Mouse (Mus musculus): ENCODE results near the gene Rnf2. TPM values are rescaled to one million over a fixed set of nuclear protein-coding genes. Genes with fewer than 3 reads are reported as not detected.

The Rnf2 gene
- total and polyA plus RNA-seq, 3 experiments = 27.5 to 78.2 (median 30.7) TPM

GRCm38 (mm10) chr1:151450851-151451250, 49.9 kb downstream of the Rnf2 start:
- no peaks in the 10 kb centered on the region for H3K9me3 ChIP-seq (replicated peaks; ENCODE audit: insufficient read depth, low read length)
- DNase-seq (ENCODE audit: low read depth, low spot score) = peak; percentile 28
- peaks cover 0 to 33% of the 10 kb centered on the region in 2 experiments; a peak in 2 of 4 replicates for H3K36me3 ChIP-seq (ENCODE audit: control insufficient read depth in 1 of 2, insufficient read depth in 2 of 2, low read length in 2 of 2)

DNA sequence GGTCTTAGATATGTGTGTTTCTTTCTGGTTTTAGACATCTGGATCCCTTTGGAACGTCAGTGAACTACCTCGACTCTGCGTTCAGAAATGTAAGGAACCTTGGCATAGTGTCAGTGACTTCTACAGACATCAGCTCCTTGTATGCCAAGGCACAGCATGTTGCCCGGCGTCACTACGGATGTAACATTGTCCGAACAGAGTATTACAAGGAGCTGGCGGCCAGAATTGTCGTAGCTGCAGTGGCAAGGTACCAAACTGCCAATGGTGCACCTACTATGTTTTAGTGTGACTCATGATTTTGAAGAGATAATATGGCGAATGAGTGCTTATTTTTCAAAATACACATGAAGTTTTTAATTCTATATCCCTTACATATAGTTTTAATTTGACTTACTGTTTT, 50.9 kb downstream of the Rnf2 start:
- Histone ChIP-seq H3K79me2 (ENCODE audit: control insufficient read depth, insufficient read depth, low read length, poor library complexity) (no peaks in the 10 kb centered on the region), H3K9me3 (replicated peaks; ENCODE audit: insufficient read depth, low read length) (no peaks in the 10 kb centered on the region), H3K27ac (ENCODE audit: control insufficient read depth, low read depth, low read length) (no peak overlapping the region), H3K27me3 (ENCODE audit: control insufficient read depth in 1 of 2, insufficient read depth in 2 of 2, low read length in 2 of 2) (no peaks in the 10 kb centered on the region), H3K36me3 (ENCODE audit: control insufficient read depth in 1 of 2, insufficient read depth in 2 of 2, low read length in 2 of 2) (peaks cover 0 to 32% of the 10 kb centered on the region in 2 experiments; a peak in 2 of 4 replicates), H3K4me1 (ENCODE audit: control insufficient read depth in 1 of 2, insufficient read depth in 2 of 2, low read length in 2 of 2) (no peaks in the 10 kb centered on the region), H3K9ac (ENCODE audit: control insufficient read depth, low read depth, low read length, poor library complexity, severe bottlenecking) (no peak overlapping the region), H3K4me3 (ENCODE audit: control insufficient read depth in 1 of 2, insufficient read depth in 1 of 2, low read depth in 2 of 2, low read length in 2 of 2) (no peak overlapping the region)
- DNase-seq (ENCODE audit: low read depth, low spot score) = no peak
- TF ChIP-seq E2F4 (IDR thresholded peaks at IDR 0.05; ENCODE audit: borderline replicate concordance, low read depth, low read length) (no peak), GATA1 (IDR thresholded peaks at IDR 0.05; ENCODE audit: low read depth, low read length) (no peak), MAX (IDR thresholded peaks at IDR 0.05; ENCODE audit: low read length) (no peak), MAZ (IDR thresholded peaks at IDR 0.05; ENCODE audit: low read depth, low read length) (no peak), CHD1 (IDR thresholded peaks at IDR 0.05; ENCODE audit: low read depth, low read length) (no peak), MAFK (IDR thresholded peaks at IDR 0.05; ENCODE audit: borderline replicate concordance, low read depth, low read length) (no peak), MYC (IDR thresholded peaks at IDR 0.05; ENCODE audit: low read depth, low read length) (no peak), POLR2AphosphoS5 (IDR thresholded peaks at IDR 0.05; ENCODE audit: borderline replicate concordance, low read depth, low read length) (no peak)

More at GRCm38 (mm10) chr1:151450851-151451250, 49.9 kb downstream of the Rnf2 start:
- no peaks in the 10 kb centered on the region for H3K27me3 ChIP-seq (ENCODE audit: control insufficient read depth in 1 of 2, insufficient read depth in 2 of 2, low read length in 2 of 2)
- H3K4me3 ChIP-seq (ENCODE audit: control insufficient read depth in 1 of 2, insufficient read depth in 1 of 2, low read depth in 2 of 2, low read length in 2 of 2) = no peak overlapping the region
- H3K79me2 ChIP-seq (ENCODE audit: control insufficient read depth, insufficient read depth, low read length, poor library complexity) = no peaks in the 10 kb centered on the region
- TF ChIP-seq POLR2AphosphoS5 (IDR thresholded peaks at IDR 0.05; ENCODE audit: borderline replicate concordance, low read depth, low read length) (no peak), TBP (IDR thresholded peaks at IDR 0.05; ENCODE audit: low read depth, low read length) (no peak), ZC3H11A (IDR thresholded peaks at IDR 0.05; ENCODE audit: low read depth, low read length) (no peak), CTCF (IDR thresholded peaks at IDR 0.05 in 2 of 3, conservative IDR thresholded peaks at IDR 0.05 in 1 of 3; ENCODE audit: control insufficient read depth in 1 of 3, insufficient read depth in 1 of 3, low read depth in 2 of 3, low read length in 3 of 3, poor library complexity in 1 of 3, severe bottlenecking in 1 of 3) (peak in 1 of 3 experiments; percentile 33; a peak in 2 of 6 replicates), CHD2 (IDR thresholded peaks at IDR 0.05; ENCODE audit: low read length) (no peak), ZKSCAN1 (IDR thresholded peaks at IDR 0.05; ENCODE audit: low read depth, low read length) (no peak), SMC3 (IDR thresholded peaks at IDR 0.05; ENCODE audit: low read depth, low read length) (peak; percentile 13; the same call in 1 of the 2 replicates), E2F4 (IDR thresholded peaks at IDR 0.05; ENCODE audit: borderline replicate concordance, low read depth, low read length) (no peak), POLR2AphosphoS2 (IDR thresholded peaks at IDR 0.05; ENCODE audit: low read length) (no peak), ZMIZ1 (IDR thresholded peaks at IDR 0.05; ENCODE audit: low read depth, low read length) (no peak), MAX (IDR thresholded peaks at IDR 0.05; ENCODE audit: low read length) (no peak), GATA1 (IDR thresholded peaks at IDR 0.05; ENCODE audit: low read depth, low read length) (no peak), ETS1 (IDR thresholded peaks at IDR 0.05; ENCODE audit: low read depth, low read length) (no peak), POLR2A (IDR thresholded peaks at IDR 0.05; ENCODE audit: control insufficient read depth in 1 of 2, insufficient read depth in 1 of 2, low read depth in 1 of 2, low read length in 2 of 2, poor library complexity in 1 of 2) (no peak)
- H3K4me1 ChIP-seq (ENCODE audit: control insufficient read depth in 1 of 2, insufficient read depth in 2 of 2, low read length in 2 of 2) = no peaks in the 10 kb centered on the region
- H3K27ac ChIP-seq (ENCODE audit: control insufficient read depth, low read depth, low read length) = no peak overlapping the region
- H3K9ac ChIP-seq (ENCODE audit: control insufficient read depth, low read depth, low read length, poor library complexity, severe bottlenecking) = no peak overlapping the region

Measured in MEL (cell line).